Mouse (Mus musculus) CH12.LX (cell line): ENCODE results near the gene Cldn14. TPM values are rescaled to one million over a fixed set of nuclear protein-coding genes. Genes with fewer than 3 reads are reported as not detected.

Experiments used
- DNase-seq: peaks from one replicate; pipeline ENCODE4 v3.0.0-alpha.2; 2013; ENCODE audit errors: extremely low read depth
- H3K27ac ChIP-seq: 2 replicates; pipeline ENCODE4 v1.5.1; 2012; ENCODE audit warnings: low read depth, mild to moderate bottlenecking, control low read depth, moderate library complexity; ENCODE audit not compliant: insufficient read depth
- H3K27me3 ChIP-seq: replicated peaks from 2 replicates; pipeline ENCODE3; 2012; ENCODE audit warnings: inconsistent platforms
- H3K36me3 ChIP-seq, 2 experiments: replicated peaks in 1 of 2; 2 replicates each; pipeline versions ENCODE3 to v1.6.1; 2012; ENCODE audit warnings: inconsistent platforms in 1 of 2, low read length in 1 of 2, mild to moderate bottlenecking in 1 of 2, mixed read lengths in 1 of 2, moderate library complexity in 1 of 2; ENCODE audit not compliant: control insufficient read depth in 1 of 2, insufficient read depth in 1 of 2
- H3K4me1 ChIP-seq, 2 experiments: 2 replicates each; pipeline ENCODE4 v1.6.1; 2012; ENCODE audit warnings: inconsistent platforms in 1 of 2, moderate library complexity in 1 of 2; ENCODE audit not compliant: insufficient read depth in 2 of 2, control insufficient read depth in 1 of 2
- H3K4me2 ChIP-seq: 2 replicates; pipeline ENCODE4 v1.6.1; 2012; ENCODE audit warnings: low read depth, mild to moderate bottlenecking, control low read depth; ENCODE audit not compliant: poor library complexity, insufficient read depth, severe bottlenecking
- H3K4me3 ChIP-seq, 3 experiments: fragments of 150-350 bp in 1 of 3; sonication (generic) in 1 of 3; replicated peaks in 1 of 3; 2 replicates each; pipeline versions ENCODE3 to v1.5.1; 2011 to 2012; ENCODE audit warnings: low read depth in 2 of 3, low read length in 2 of 3, mild to moderate bottlenecking in 2 of 3, moderate library complexity in 2 of 3, control low read depth in 1 of 3, improper control_type of control experiment in 1 of 3, inconsistent platforms in 1 of 3, mixed read lengths in 1 of 3; ENCODE audit not compliant: poor library complexity in 1 of 3
- H3K79me2 ChIP-seq: replicated peaks from 2 replicates; pipeline ENCODE4 v1.6.1; 2012; ENCODE audit warnings: mild to moderate bottlenecking, moderate library complexity; ENCODE audit not compliant: control insufficient read depth, poor library complexity, insufficient read depth, severe bottlenecking; ENCODE audit errors: extremely low read depth
- H3K9ac ChIP-seq: 2 replicates; pipeline ENCODE4 v1.6.1; 2012; ENCODE audit warnings: low read depth, mild to moderate bottlenecking, control low read depth, moderate library complexity; ENCODE audit not compliant: insufficient read depth
- H3K9me3 ChIP-seq: replicated peaks from 2 replicates; pipeline ENCODE3; 2012; ENCODE audit warnings: low read length, inconsistent platforms, mixed read lengths
- BHLHE40 ChIP-seq: IDR thresholded peaks from 2 replicates; pipeline ENCODE4 v1.6.1; 2011; ENCODE audit warnings: mild to moderate bottlenecking, low read depth, low read length, improper control_type of control experiment
- CHD2 ChIP-seq: IDR thresholded peaks from 2 replicates; pipeline ENCODE4 v1.6.1; 2011; ENCODE audit warnings: low read length, improper control_type of control experiment
- CTCF ChIP-seq, 2 experiments: IDR thresholded peaks in 1 of 2; conservative IDR thresholded peaks in 1 of 2; 2 replicates each; pipeline ENCODE4 v1.5.1; 2011 to 2012; ENCODE audit warnings: low read depth in 2 of 2, low read length in 2 of 2, improper control_type of control experiment in 1 of 2, inconsistent platforms in 1 of 2, mild to moderate bottlenecking in 1 of 2, moderate library complexity in 1 of 2
- E2F4 ChIP-seq: IDR thresholded peaks from 2 replicates; pipeline ENCODE4 v1.6.1; 2011; ENCODE audit warnings: low read depth, low read length, improper control_type of control experiment; ENCODE audit not compliant: insufficient replicate concordance
- ELF1 ChIP-seq: IDR thresholded peaks from 2 replicates; pipeline ENCODE4 v1.6.1; 2014; ENCODE audit warnings: low read depth, mild to moderate bottlenecking, inconsistent platforms, low read length, improper control_type of control experiment
- EP300 ChIP-seq: IDR thresholded peaks from 2 replicates; pipeline ENCODE4 v1.6.1; 2011; ENCODE audit warnings: low read length, improper control_type of control experiment
- IRF4 ChIP-seq: IDR thresholded peaks from 2 replicates; pipeline ENCODE4 v1.6.1; 2014; ENCODE audit warnings: low read depth, mild to moderate bottlenecking, inconsistent platforms, low read length, improper control_type of control experiment
- MAFK ChIP-seq: IDR thresholded peaks from 2 replicates; pipeline ENCODE4 v1.6.1; 2011; ENCODE audit warnings: low read length, improper control_type of control experiment; ENCODE audit not compliant: insufficient replicate concordance
- MAZ ChIP-seq: IDR thresholded peaks from 2 replicates; pipeline ENCODE4 v1.6.1; 2012; ENCODE audit warnings: low read depth, mild to moderate bottlenecking, inconsistent platforms, low read length, improper control_type of control experiment, moderate library complexity
- MEF2A ChIP-seq: IDR thresholded peaks from 2 replicates; pipeline ENCODE4 v1.6.1; 2014; ENCODE audit warnings: low read depth, mild to moderate bottlenecking, inconsistent platforms, low read length, improper control_type of control experiment, borderline replicate concordance
- MXI1 ChIP-seq: IDR thresholded peaks from 2 replicates; pipeline ENCODE4 v1.6.1; 2011; ENCODE audit warnings: mild to moderate bottlenecking, low read depth, low read length, improper control_type of control experiment
- MYC ChIP-seq: IDR thresholded peaks from 2 replicates; pipeline ENCODE4 v1.6.1; 2011; ENCODE audit warnings: low read depth, mild to moderate bottlenecking, improper control_type of control experiment, low read length
- NRF1 ChIP-seq: IDR thresholded peaks from 2 replicates; pipeline ENCODE4 v1.6.1; 2014; ENCODE audit warnings: low read depth, mild to moderate bottlenecking, inconsistent platforms, low read length, improper control_type of control experiment, moderate library complexity
- PAX5 ChIP-seq: IDR thresholded peaks from 2 replicates; pipeline ENCODE4 v1.6.1; 2012; ENCODE audit warnings: low read length, inconsistent platforms, mixed read lengths
- POLR2AphosphoS2 ChIP-seq: IDR thresholded peaks from 2 replicates; pipeline ENCODE4 v1.6.1; 2011; ENCODE audit warnings: low read depth, low read length, improper control_type of control experiment
- RCOR1 ChIP-seq: conservative IDR thresholded peaks from 2 replicates; pipeline ENCODE4 v1.6.1; 2012; ENCODE audit warnings: low read depth, mild to moderate bottlenecking, inconsistent platforms, low read length, improper control_type of control experiment
- SIN3A ChIP-seq: IDR thresholded peaks from 2 replicates; pipeline ENCODE4 v1.6.1; 2012; ENCODE audit warnings: low read length, improper control_type of control experiment, inconsistent platforms
- SMC3 ChIP-seq: IDR thresholded peaks from 2 replicates; pipeline ENCODE4 v1.6.1; 2011; ENCODE audit warnings: low read depth, low read length, improper control_type of control experiment
- TBP ChIP-seq: conservative IDR thresholded peaks from 2 replicates; pipeline ENCODE4 v1.6.1; 2011; ENCODE audit warnings: low read depth, low read length, improper control_type of control experiment
- TCF12 ChIP-seq: IDR thresholded peaks from 2 replicates; pipeline ENCODE4 v1.6.1; 2014; ENCODE audit warnings: low read depth, mild to moderate bottlenecking, inconsistent platforms, low read length, improper control_type of control experiment
- ZKSCAN1 ChIP-seq: IDR thresholded peaks from 2 replicates; pipeline ENCODE4 v1.6.1; 2012; ENCODE audit warnings: low read depth, inconsistent platforms, low read length, improper control_type of control experiment, borderline replicate concordance
- dilution Hi-C: fragments of 300-500 bp; cut with MboI; formaldehyde crosslinking; loops from 2 replicates; pipeline ENCODE4 v1.14.3; 2020; ENCODE audit warnings: low sequenced_read_pairs; ENCODE audit not compliant: extremely low pct_unique_long_range_greater_than_20kb, extremely low pct_ligation_motif_present
- in situ Hi-C: fragments of 300-500 bp; cut with MboI; formaldehyde crosslinking; loops from 3 replicates; pipeline ENCODE4 v1.14.3; 2019; ENCODE audit warnings: low sequenced_read_pairs, low pct_ligation_motif_present, low pct_unique_long_range_greater_than_20kb, mixed read lengths
- polyA plus RNA-seq: library from polyadenylated mRNA; unstranded; fragments of >175 nt; gene quantifications from 2 replicates; pipeline ENCODE4 v1.2.1, GENCODE M21; 2012; ENCODE audit warnings: low read depth; ENCODE audit not compliant: insufficient read length
- total RNA-seq, 2 experiments: library from RNA; depleted of rRNA; stranded (reverse); fragments of 300-350 nt in 1 of 2; fragments of >200 nt in 1 of 2; gene quantifications; 2 replicates each; pipeline ENCODE4 v1.2.3; 2012 to 2014

Gene Cldn14
- total and polyA plus RNA-seq, 3 experiments, result 0.15 to 0.25 (median 0.21) TPM

GRCm38 (mm10) chr16:93957402-93957801 is 51.2 kb downstream of the Cldn14 start (continued):
- TF ChIP-seq ELF1, result 0 out of 2 replicates have a peak, but pooled peaks have one; percentile 10
- no peak for TF ChIP-seq POLR2AphosphoS2
- peak; percentile 81 for TF ChIP-seq IRF4
- no peak for TF ChIP-seq CTCF (conservative IDR thresholded peaks at IDR 0.05 in 1 of 2, IDR thresholded peaks at IDR 0.05 in 1 of 2; ENCODE audit: low read depth in 2 of 2, low read length in 2 of 2)
- peak; percentile 41; the same call in 1 of the 2 replicates for TF ChIP-seq MEF2A
- TF ChIP-seq NRF1, result no peak
- no peak for TF ChIP-seq E2F4
- TF ChIP-seq BHLHE40, result peak; percentile 69
- TF ChIP-seq EP300, result peak; percentile 93
- TF ChIP-seq RCOR1, result 0 out of 2 replicates have a peak, but pooled peaks have one; percentile 44

- H3K36me3 ChIP-seq, result no peaks in the 10 kb centered on the region
- dilution Hi-C loops, result no loop called here
- DNase-seq, result no peak
- no peak overlapping the region for H3K27ac ChIP-seq
- TF ChIP-seq MXI1, result no peak
- TF ChIP-seq MAFK, result no peak
- TF ChIP-seq CHD2, result no peak
- no peak for TF ChIP-seq TBP
- no peak for TF ChIP-seq ELF1
- no peak for TF ChIP-seq MAZ
- TF ChIP-seq SIN3A, result no peak
- no peak for TF ChIP-seq SMC3
- no peak for TF ChIP-seq PAX5
- TF ChIP-seq TCF12, result no peak
- TF ChIP-seq MEF2A, result no peak
- no peak for TF ChIP-seq MYC
- no peak for TF ChIP-seq ZKSCAN1
- no peak for TF ChIP-seq BHLHE40
- no peak for TF ChIP-seq EP300
- no peak overlapping the region for H3K9ac ChIP-seq
- H3K4me1 ChIP-seq, result peaks cover 17 to 57% of the 10 kb centered on the region in 2 experiments
- H3K79me2 ChIP-seq, result no peaks in the 10 kb centered on the region
- no peaks in the 10 kb centered on the region for H3K27me3 ChIP-seq
- H3K4me2 ChIP-seq, result no peak overlapping the region
- H3K9me3 ChIP-seq, result no peaks in the 10 kb centered on the region
- no peak overlapping the region for H3K4me3 ChIP-seq
- in situ Hi-C loops, result no loop called here
These were observed 51.7 kb downstream of the Cldn14 start for GRCm38 (mm10) chr16:93956986-93957385.
